Mouse (Mus musculus) liver, embryonic 11.5 days (tissue): ENCODE results near the gene Ranbp3. TPM values are rescaled to one million over a fixed set of nuclear protein-coding genes. Genes with fewer than 3 reads are reported as not detected.
A peak's percentile ranks its signal among the peaks of the same experiment; 100 is the strongest.

Experiments used
- ATAC-seq: fragments of 200-750 bp; cut with Nextera tagmentation; replicated peaks from 2 replicates; pipeline ENCODE4 v1.8.0; 2017; ENCODE audit warnings: moderate number of reproducible peaks, mild to moderate bottlenecking, moderate TSS enrichment, moderate library complexity; ENCODE audit not compliant: low FRiP score
- DNase-seq: peaks from one replicate; pipeline ENCODE4 v3.0.0-alpha.2; 2017; ENCODE audit warnings: low spot score
- H3K27ac ChIP-seq: fragments of 300-500 bp; sonication (generic); 2 replicates; pipeline ENCODE4 v1.5.1; 2014; ENCODE audit warnings: mild to moderate bottlenecking, low read depth, low read length, control low read depth
- H3K27me3 ChIP-seq: fragments of 300-500 bp; sonication (generic); replicated peaks from 2 replicates; pipeline ENCODE4 v1.6.1; 2014; ENCODE audit warnings: low read length, mixed read lengths; ENCODE audit not compliant: control insufficient read depth, insufficient read depth
- H3K36me3 ChIP-seq: fragments of 300-500 bp; sonication (generic); 2 replicates; pipeline ENCODE4 v1.6.1; 2014; ENCODE audit warnings: mild to moderate bottlenecking, low read length, moderate library complexity, mixed read lengths; ENCODE audit not compliant: control insufficient read depth, insufficient read depth
- H3K4me1 ChIP-seq: fragments of 300-500 bp; sonication (generic); replicated peaks from 2 replicates; pipeline ENCODE4 v1.6.1; 2014; ENCODE audit warnings: low read length, mixed read lengths; ENCODE audit not compliant: control insufficient read depth, insufficient read depth
- H3K4me2 ChIP-seq: fragments of 300-500 bp; sonication (generic); 2 replicates; pipeline ENCODE4 v1.6.1; 2014; ENCODE audit warnings: mild to moderate bottlenecking, control low read depth, moderate library complexity
- H3K4me3 ChIP-seq: fragments of 300-500 bp; sonication (generic); 2 replicates; pipeline ENCODE4 v1.5.1; 2014; ENCODE audit warnings: low read depth, low read length, control low read depth
- H3K9ac ChIP-seq: fragments of 300-500 bp; sonication (generic); 2 replicates; pipeline ENCODE4 v1.6.1; 2014; ENCODE audit warnings: low read depth, low read length, control low read depth
- H3K9me3 ChIP-seq: fragments of 300-500 bp; sonication (generic); 2 replicates; pipeline ENCODE4 v1.6.1; 2016; ENCODE audit warnings: low read length, inconsistent platforms, mixed read lengths; ENCODE audit not compliant: control insufficient read depth
- WGBS: fragments of 180-500 bp; shearing (Covaris S2); extraction: QIAGEN DNeasy Blood & Tissue Kit; methylation state at CpG from one replicate; pipeline ENCODE4 v1.1.7; 2014; 5-methylcytosine and 5-hydroxymethylcytosine counted together
- polyA plus RNA-seq: library from polyadenylated mRNA; unstranded; fragments of >200 nt; fragmentation: Nextera tagmentation; extraction: Ambion mirVana; gene quantifications from 2 replicates; pipeline ENCODE4 v1.2.1, GENCODE M21; 2014

The Ranbp3 gene
- polyA plus RNA-seq, 1 experiment from 2014 or later: 94.3 TPM

- H3K9ac ChIP-seq: no peak overlapping the region
- ATAC-seq (no peak), DNase-seq (no peak)
- H3K27ac ChIP-seq: no peak overlapping the region
- no peaks in the 10 kb centered on the region for H3K4me1 ChIP-seq
- H3K4me2 ChIP-seq: no peak overlapping the region
- H3K4me3 ChIP-seq: no peak overlapping the region
- WGBS: 79% methylated on average over 6 of the region's 6 CpGs
- no peaks in the 10 kb centered on the region for H3K27me3 ChIP-seq
- H3K9me3 ChIP-seq: no peaks in the 10 kb centered on the region
- no peaks in the 10 kb centered on the region for H3K36me3 ChIP-seq
These were observed 39.1 kb upstream of the Ranbp3 start for GRCm38 (mm10) chr17:56634023-56634422.

DNA sequence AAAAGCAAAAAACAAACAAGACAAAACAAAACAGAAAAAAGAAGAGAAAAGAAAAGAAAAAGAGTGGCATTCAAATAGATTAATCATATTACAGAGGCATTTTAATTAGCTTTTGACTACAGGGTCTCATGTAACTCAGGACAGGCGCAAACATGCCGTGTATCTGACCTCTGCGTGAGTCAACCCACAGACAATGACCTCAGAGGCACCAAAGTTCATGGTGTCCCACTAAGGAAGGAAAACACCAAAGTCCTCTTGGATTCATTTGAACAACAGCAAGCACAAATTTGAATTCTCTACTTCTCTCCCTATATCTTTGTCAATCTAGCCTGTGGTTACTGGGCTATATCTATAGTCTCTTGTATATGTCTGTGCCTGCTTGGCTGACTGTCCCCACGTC is 29.9 kb upstream of the Ranbp3 start:
- ATAC-seq (no peak), DNase-seq (no peak)
- H3K9me3 ChIP-seq: no peaks in the 10 kb centered on the region

GRCm38 (mm10) chr17:56647546-56647945 is 25.5 kb upstream of the Ranbp3 start:
- no peak overlapping the region for H3K4me2 ChIP-seq
- WGBS: 62% methylated on average over 10 of the region's 13 CpGs
- H3K36me3 ChIP-seq: no peaks in the 10 kb centered on the region

More for the DNA sequence above, 29.9 kb upstream of the Ranbp3 start:
- H3K4me2 ChIP-seq: no peak overlapping the region
- WGBS: 78% methylated on average over 4 of the region's 4 CpGs
- no peaks in the 10 kb centered on the region for H3K4me1 ChIP-seq
- no peak overlapping the region for H3K27ac ChIP-seq
- H3K36me3 ChIP-seq: no peaks in the 10 kb centered on the region
- no peak overlapping the region for H3K4me3 ChIP-seq
- H3K9ac ChIP-seq: no peak overlapping the region
- H3K27me3 ChIP-seq: no peaks in the 10 kb centered on the region

GRCm38 (mm10) chr17:56651801-56652200 is 21.3 kb upstream of the Ranbp3 start:
- Histone ChIP-seq H3K27ac (no peak overlapping the region), H3K4me1 (no peaks in the 10 kb centered on the region), H3K36me3 (no peaks in the 10 kb centered on the region), H3K4me2 (no peak overlapping the region), H3K27me3 (no peaks in the 10 kb centered on the region), H3K9ac (no peak overlapping the region), H3K9me3 (no peaks in the 10 kb centered on the region), H3K4me3 (no peak overlapping the region)
- WGBS: 26% methylated on average over 10 of the region's 10 CpGs
- 0 out of 2 replicates have a peak, but pooled peaks have one; percentile 37 for ATAC-seq
- no peak for DNase-seq

More at GRCm38 (mm10) chr17:56647546-56647945, 25.5 kb upstream of the Ranbp3 start:
- Histone ChIP-seq H3K4me1 (no peaks in the 10 kb centered on the region), H3K9ac (no peak overlapping the region), H3K27ac (no peak overlapping the region), H3K4me3 (no peak overlapping the region), H3K27me3 (no peaks in the 10 kb centered on the region), H3K9me3 (no peaks in the 10 kb centered on the region)
- no peak for ATAC-seq
- DNase-seq: no peak

DNA sequence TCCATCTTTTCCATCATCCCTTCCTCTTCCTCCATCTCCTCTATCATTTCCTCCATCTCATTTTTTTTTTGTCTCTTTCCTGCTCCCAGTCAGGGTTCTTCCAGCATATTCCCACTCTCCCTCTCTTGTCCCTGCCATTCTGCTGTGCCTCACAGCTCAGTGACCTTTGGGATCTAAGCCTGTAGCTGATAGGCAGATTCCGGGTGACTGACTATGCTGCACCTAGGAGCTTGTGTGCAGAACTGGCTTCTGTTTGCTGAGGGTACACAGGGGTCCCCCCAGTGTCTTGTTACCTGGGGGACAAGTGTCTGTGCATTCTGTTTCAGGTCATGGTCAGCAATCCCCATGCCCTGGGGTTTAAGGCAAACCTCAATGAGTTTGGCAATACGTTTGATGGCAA is 18.3 kb upstream of the Ranbp3 start:
- WGBS: 82% methylated on average over 2 of the region's 2 CpGs
- no peak overlapping the region for H3K27ac ChIP-seq

DNA sequence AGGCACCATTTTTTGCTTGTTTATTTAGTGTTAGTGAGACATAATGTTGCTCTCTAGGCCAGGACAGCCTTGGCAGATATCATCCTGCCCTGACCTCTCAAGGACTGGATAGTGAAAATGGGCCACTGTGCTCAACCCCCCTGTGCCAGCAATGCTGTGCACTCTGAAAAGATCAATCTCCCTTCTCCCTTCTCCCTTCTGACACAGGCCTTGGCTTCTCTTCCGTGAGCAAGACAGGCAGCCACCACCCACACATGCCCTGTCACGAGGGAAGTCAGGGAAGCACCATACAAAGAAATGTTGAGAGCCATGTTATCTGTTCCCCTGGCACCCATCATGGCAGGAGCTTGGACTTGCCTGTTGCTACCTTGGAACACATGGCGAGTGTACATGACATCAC is 17.8 kb upstream of the Ranbp3 start:
- 70% methylated on average over 3 of the region's 3 CpGs for WGBS
- H3K36me3 ChIP-seq: no peaks in the 10 kb centered on the region
- no peak overlapping the region for H3K4me2 ChIP-seq
- no peak overlapping the region for H3K4me3 ChIP-seq
- no peak overlapping the region for H3K27ac ChIP-seq
- H3K4me1 ChIP-seq: no peaks in the 10 kb centered on the region
- no peak for DNase-seq
- no peak overlapping the region for H3K9ac ChIP-seq
- no peaks in the 10 kb centered on the region for H3K9me3 ChIP-seq
- no peak for ATAC-seq
- no peaks in the 10 kb centered on the region; the same call in 1 of the 2 replicates for H3K27me3 ChIP-seq

More for the DNA sequence above, 18.3 kb upstream of the Ranbp3 start:
- H3K9me3 ChIP-seq: no peaks in the 10 kb centered on the region
- H3K9ac ChIP-seq: no peak overlapping the region
- H3K4me2 ChIP-seq: no peak overlapping the region
- H3K4me3 ChIP-seq: no peak overlapping the region
- H3K36me3 ChIP-seq: no peaks in the 10 kb centered on the region
- H3K4me1 ChIP-seq: no peaks in the 10 kb centered on the region
- H3K27me3 ChIP-seq: no peaks in the 10 kb centered on the region
- ATAC-seq (no peak), DNase-seq (no peak)

GRCm38 (mm10) chr17:56656171-56656570 is 16.9 kb upstream of the Ranbp3 start:
- H3K4me1 ChIP-seq: no peaks in the 10 kb centered on the region
- 81% methylated on average over 6 of the region's 6 CpGs for WGBS

GRCm38 (mm10) chr17:56663659-56664058 is 9.4 kb upstream of the Ranbp3 start:
- no peak overlapping the region for H3K4me3 ChIP-seq
- H3K27me3 ChIP-seq: peaks cover 20% of the 10 kb centered on the region
- no peak overlapping the region; the same call in 1 of the 2 replicates for H3K4me2 ChIP-seq
- H3K4me1 ChIP-seq: no peaks in the 10 kb centered on the region; the same call in 1 of the 2 replicates
- no peak overlapping the region for H3K27ac ChIP-seq
- 63% methylated on average over 3 of the region's 3 CpGs for WGBS
- no peak overlapping the region for H3K9ac ChIP-seq
- ATAC-seq: no peak
- H3K36me3 ChIP-seq: no peaks in the 10 kb centered on the region
- no peak for DNase-seq
- H3K9me3 ChIP-seq: no peaks in the 10 kb centered on the region

More at GRCm38 (mm10) chr17:56656171-56656570, 16.9 kb upstream of the Ranbp3 start:
- H3K9me3 ChIP-seq: no peaks in the 10 kb centered on the region
- H3K27ac ChIP-seq: no peak overlapping the region
- H3K9ac ChIP-seq: no peak overlapping the region
- no peak overlapping the region for H3K4me2 ChIP-seq
- DNase-seq (no peak), ATAC-seq (no peak)
- no peaks in the 10 kb centered on the region for H3K36me3 ChIP-seq
- no peak overlapping the region for H3K4me3 ChIP-seq
- H3K27me3 ChIP-seq: no peaks in the 10 kb centered on the region; the same call in 1 of the 2 replicates

GRCm38 (mm10) chr17:56664333-56664732 is 8.8 kb upstream of the Ranbp3 start:
- Histone ChIP-seq H3K4me1 (no peaks in the 10 kb centered on the region; the same call in 1 of the 2 replicates), H3K27ac (no peak overlapping the region), H3K9me3 (no peaks in the 10 kb centered on the region), H3K9ac (0 out of 2 replicates have a peak overlapping the region, but pooled peaks have one; percentile 27), H3K4me3 (no peak overlapping the region), H3K4me2 (peak overlapping the region; percentile 26; the same call in 1 of the 2 replicates), H3K36me3 (no peaks in the 10 kb centered on the region), H3K27me3 (peaks cover 20% of the 10 kb centered on the region)
- no peak for ATAC-seq
- WGBS: 16% methylated on average over 10 of the region's 10 CpGs
- no peak for DNase-seq
